Mouse (Mus musculus) adrenal gland (tissue): ENCODE results near the gene 1700086D15Rik.

ENCODE experiments used
- intact Hi-C: fragments of 180-260 bp; cut with DNase I; formaldehyde crosslinking; loops from one replicate; pipeline ENCODE4 v1.15.1; 2025
- long read RNA-seq, 2 experiments: library from polyadenylated mRNA; unstranded; transcript quantifications; one replicate each; pipeline ENCODE4 v2.0.0; 2020; ENCODE audit warnings: borderline replicate concordance in 1 of 2; ENCODE audit not compliant: insufficient replicate concordance in 1 of 2

1700086D15Rik gene
- long read RNA-seq, experiment 1, result 0 reads
- long read RNA-seq, experiment 2, result 0 reads

DNA sequence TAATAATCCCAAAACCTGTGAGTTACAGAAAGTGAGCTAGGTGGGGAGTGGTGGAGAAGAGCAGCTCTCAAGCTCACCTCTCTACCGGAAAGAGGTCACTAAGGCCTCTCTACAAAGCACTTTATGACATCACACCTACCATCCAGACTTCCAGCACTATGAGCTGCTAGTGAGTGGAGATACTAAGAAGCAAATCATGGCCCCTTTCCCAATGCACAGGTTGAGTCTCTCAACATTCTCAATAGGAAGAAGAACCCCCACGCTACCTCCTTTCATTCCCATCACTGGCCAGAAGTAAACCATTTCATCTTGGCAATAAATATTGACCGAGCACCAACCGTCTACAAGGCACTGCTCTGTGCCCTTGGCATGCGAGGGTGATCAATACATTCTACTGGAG is at the start of gene 1700086D15Rik:
Gene 1700086D15Rik, minus strand, starts transcription at position 101 of the 400 bp plus-strand sequence.
- intact Hi-C loops, result no loop called here

DNA sequence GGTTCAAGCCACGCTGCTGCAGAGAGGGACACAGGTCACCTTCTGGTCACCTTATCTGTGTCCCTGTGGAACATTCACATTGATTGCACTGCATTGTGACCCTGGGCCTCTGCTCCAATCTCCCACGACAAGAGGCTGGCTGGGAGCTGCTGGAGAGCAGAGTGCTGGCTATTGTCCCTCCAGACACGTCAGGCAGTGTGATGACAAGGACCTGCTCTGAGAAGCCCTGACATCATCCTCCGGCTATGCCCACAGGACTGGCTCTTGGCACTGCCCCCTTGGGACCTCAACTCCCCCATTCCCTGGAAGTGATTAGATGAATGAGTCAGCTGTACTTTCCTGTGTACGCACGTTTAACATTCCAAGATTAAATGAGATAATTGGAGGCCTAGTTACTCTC is 49.8 kb upstream of the 1700086D15Rik start:
- intact Hi-C loops, result no loop called here

DNA sequence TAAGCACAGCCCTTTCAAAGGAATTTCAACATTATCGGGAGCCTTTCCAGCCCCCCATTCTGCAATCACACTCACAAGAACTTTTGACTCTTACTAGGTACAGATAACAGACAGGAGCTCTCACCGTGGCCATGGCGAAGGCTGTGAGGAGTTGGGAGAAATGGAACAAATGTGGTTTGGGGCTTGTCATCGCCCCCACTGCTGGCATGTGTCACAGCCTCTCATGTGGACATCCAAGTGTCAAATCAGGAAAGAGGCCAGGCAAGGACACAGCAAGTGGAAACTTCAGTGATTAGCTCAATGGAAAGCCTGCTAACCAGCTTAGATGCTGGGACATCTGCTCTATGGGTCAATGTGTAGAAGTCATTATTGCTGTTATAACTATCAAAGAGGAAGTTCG is 45.6 kb upstream of the 1700086D15Rik start:
- intact Hi-C loops, result no loop called here

DNA sequence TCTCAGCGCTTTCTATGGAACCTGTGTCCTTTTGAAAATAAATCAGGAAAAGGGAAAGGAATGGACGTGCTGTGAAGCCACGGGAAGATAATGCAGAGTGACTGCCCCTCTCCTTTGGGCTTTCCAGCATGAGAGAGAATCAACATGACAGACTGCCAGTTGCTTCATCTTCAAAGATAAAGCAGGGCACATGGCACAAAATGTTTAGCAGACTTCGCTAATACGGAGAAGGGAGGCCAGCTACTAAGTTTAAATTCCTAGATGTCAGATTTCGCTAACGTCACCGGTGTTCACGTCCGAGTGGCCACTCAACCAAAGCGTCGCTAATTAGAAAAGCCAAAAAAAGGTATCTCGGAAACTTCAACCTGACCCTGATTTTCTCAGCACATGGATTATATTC is 45.0 kb upstream of the 1700086D15Rik start:
- intact Hi-C loops, result no loop called here

GRCm38 (mm10) chr11:65203020-65203419 is 43.3 kb upstream of the 1700086D15Rik start:
- intact Hi-C loops, result no loop called here

DNA sequence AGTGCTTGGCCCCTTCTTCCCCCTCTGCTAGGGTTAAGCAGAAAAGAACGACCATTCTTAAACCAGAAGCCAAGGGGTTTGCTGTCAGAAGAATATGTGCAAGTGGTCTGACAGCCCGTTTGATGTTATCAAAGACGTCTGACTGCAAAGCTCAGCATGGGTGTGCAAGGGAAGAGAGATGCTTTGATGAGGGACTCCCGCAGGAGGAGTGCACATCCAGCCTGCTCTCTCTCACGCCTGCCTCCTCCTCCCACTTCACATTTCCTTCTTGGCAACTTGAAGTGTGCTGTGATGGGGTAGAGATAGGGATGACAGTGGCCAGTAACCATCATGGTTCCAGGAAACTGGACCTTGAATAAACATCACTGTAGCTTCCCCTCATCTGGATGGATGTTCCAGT is 42.5 kb upstream of the 1700086D15Rik start:
- intact Hi-C loops, result no loop called here

DNA sequence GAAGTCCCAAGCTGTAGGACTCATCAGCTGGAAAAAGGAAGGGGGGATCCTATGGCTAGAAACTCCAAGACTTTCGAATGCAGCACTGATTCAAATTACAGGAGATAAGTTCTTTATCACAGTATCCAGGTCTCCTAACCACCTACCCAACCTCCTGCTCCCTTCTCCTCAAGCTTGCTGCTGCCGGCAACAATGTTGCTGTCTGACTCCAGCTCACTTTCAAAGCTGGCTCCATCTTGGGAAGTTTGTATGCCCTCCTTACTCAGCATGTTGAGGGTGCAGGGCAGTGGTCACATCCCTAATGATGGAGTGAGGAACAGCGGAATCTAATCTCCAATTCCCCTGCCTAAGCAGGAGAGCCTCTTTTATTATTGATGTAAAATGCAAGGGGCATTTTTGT is 38.3 kb upstream of the 1700086D15Rik start:
- intact Hi-C loops, result loop anchor here (5.0 to 10.0 kb wide), 2 partner anchors 327 to 434 kb away; no protein-coding TSS in a partner anchor

GRCm38 (mm10) chr11:65197280-65197679 is 37.6 kb upstream of the 1700086D15Rik start:
- intact Hi-C loops, result loop anchor here (1.0 to 10.0 kb wide), 3 partner anchors 328 to 482 kb away; no protein-coding TSS in a partner anchor

DNA sequence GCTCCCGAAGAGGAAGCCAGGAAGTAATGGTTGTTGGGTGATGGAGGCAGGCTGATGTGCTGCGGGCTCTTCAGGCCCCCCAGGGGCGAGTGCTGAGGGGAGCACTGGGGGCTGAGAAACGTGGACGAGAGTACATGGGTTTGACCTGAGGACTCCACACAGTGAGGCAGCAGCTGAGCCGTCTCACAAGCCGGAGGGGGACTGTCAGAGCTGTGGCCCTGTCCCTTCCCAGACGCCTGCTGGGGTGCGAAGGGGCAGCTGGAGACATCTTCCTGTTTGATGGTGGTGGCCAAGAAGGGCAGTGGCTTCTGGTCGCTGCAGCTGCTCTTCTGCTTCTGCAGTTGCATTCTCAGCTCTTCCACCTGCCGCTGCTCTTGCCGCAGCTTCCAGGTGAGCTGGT is 27.3 kb upstream of the 1700086D15Rik start:
- intact Hi-C loops, result no loop called here

GRCm38 (mm10) chr11:65185114-65185513 is 25.4 kb upstream of the 1700086D15Rik start:
- intact Hi-C loops, result no loop called here

DNA sequence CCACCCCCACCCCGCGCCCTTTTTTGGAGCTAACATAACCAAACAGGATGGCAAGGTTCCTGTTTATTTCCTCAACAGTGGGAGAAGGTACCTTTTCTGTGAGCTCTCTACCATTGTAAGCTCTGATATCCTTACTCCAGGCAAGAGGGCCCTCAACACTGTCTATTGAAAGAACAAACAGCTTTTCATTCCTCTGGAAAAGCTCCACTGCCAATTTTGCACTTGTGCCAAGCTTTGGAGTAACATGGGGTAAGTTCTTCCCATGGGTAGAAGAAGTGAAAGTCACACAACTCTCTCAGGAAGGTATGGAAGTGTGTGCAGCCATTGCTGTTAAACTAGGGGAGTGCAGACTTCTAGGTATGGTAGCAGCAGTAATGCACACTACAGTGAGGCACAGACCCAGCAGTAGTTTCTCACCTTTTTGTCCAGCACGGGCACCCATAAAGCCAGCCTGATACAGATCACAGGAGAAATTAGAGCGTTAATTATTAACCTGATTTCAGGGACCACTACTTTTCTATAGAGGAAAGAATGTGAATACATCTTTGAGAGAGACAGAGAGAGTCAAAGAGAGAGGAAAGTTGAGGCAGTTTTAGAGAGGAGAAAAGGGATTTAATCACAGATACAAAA is 10.5 kb upstream of the 1700086D15Rik start:
- intact Hi-C loops, result no loop called here

DNA sequence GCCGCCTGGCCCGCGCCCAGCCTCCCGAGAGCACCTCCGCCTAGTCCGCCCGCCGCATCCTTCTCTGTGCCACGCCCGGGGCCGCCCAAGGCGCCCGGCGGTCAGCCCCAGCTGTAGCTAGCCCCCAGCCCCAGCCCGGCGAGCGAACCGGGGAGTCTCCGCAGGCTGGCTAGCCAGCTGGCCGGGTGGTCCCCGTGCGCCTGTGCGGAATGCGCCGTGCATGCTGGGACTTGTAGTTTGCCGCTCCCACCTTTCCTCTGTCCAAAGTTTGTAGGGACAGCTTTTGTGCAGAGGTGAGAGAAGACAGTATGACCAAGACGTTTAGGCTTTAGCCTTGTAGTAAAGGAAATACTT is 3.1 kb upstream of the 1700086D15Rik start, which contains the start of gene Arhgap44:
Gene Arhgap44, minus strand, starts transcription at position 195 of the 354 bp plus-strand sequence.
- intact Hi-C loops, result no loop called here

- intact Hi-C loops, result no loop called here
These were observed 2.4 kb upstream of the 1700086D15Rik start for GRCm38 (mm10) chr11:65161881-65162766.

GRCm38 (mm10) chr11:65160991-65161880 is 1.5 kb upstream of the 1700086D15Rik start:
- intact Hi-C loops, result no loop called here

DNA sequence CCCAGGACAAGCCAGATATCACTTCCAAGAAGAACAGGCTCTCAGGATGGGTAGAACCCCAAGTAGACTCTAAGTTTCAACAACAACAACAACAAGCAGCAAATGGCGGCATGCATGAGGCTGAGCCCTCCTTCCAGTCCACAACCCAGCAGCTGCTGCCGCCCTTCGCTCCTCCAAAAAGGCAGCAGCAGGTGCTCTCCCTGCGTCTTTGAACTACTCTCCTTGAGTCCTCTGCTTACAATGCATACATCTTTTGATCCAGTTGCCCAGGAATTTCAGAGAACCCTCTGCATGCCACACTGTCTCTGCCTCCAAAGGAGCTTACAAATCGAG is 1.1 kb downstream of the 1700086D15Rik start:
- intact Hi-C loops, result no loop called here

DNA sequence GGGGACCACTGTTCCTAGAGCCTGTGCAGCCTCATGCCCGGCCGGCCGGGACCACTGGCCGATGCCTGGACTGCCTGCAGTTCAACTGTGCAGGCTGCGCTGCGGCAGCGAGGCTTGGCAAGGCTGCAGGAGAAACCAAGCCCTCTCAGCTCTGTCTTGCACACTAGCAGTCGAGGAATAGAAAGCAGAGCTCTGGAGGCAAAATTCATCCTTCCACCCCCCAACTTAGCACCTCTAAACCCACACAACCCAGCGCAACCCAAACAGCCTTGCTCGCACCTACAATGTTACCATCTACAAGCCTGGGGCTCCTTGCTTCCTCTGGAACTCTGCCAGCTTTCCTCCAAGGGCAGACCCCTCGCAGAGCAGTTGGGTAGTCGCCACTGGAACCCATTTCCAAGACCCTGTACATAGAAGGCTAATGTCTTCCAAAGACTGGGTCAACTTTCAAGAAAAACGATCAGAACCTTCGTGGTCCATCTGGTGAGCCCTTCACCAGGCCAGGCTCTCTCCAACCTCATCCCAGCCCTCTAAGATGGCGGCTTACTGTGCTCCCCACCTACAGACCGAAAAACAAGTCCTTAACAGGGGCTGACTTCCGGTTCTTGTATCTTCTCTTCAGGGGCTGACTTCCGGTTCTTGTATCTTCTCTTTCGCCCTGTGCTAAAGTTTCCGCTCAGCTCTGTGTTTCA is 1.6 kb downstream of the 1700086D15Rik start:
- intact Hi-C loops, result no loop called here

- intact Hi-C loops, result no loop called here
These were observed 6.7 kb downstream of the 1700086D15Rik start for GRCm38 (mm10) chr11:65153006-65153405.

- intact Hi-C loops, result no loop called here
These were observed 11.2 kb downstream of the 1700086D15Rik start for GRCm38 (mm10) chr11:65148441-65148840.

GRCm38 (mm10) chr11:65142838-65143417 is 16.8 kb downstream of the 1700086D15Rik start:
- intact Hi-C loops, result no loop called here

GRCm38 (mm10) chr11:65139030-65139429 is 20.7 kb downstream of the 1700086D15Rik start:
- intact Hi-C loops, result no loop called here
